In genomic region chr12:102384819-102385218, GRCm38 (mm10) we compare ENCODE assay signal across 9 mouse cellular contexts. TPM values are rescaled to one million over a fixed set of nuclear protein-coding genes. Genes with fewer than 3 reads are reported as not detected.
DNase-seq lines count a peak whose midpoint lies in the region; ATAC-seq and TF ChIP-seq lines count a peak whose summit lies in the region.
"Had no signal": no experiment of that assay in that cellular context is flagged by ENCODE, and none has a peak within 500 bp of the region (broad histone marks: within the 10 kb centered on the region; RNA-seq: fewer than 3 reads in every experiment).

No protein-coding gene starts in this region.

- intact Hi-C loops in heart, postnatal 36 days (cut with DNase I): loop anchor here (5.0 to 10.0 kb wide), 3 partner anchors 383 to 1260 kb away; no protein-coding TSS in a partner anchor

- DNase-seq in layer of hippocampus, adult 11-12 months (ENCODE audit: low spot score): peak; percentile 72
- no peak for DNase-seq in layer of hippocampus, adult 9-11 months
- DNase-seq in G1E (ENCODE audit: low spot score): peak; percentile 28
- DNase-seq in c-Kit-positive CD71-positive TER-119-negative erythroid progenitor cells, embryonic 14.5 days (ENCODE audit: low read depth): peak; percentile 10
- peak; percentile 50 to 51 for DNase-seq in heart, postnatal 36 days
- DNase-seq in limb, embryonic 11.5 days (ENCODE audit: low spot score): peak; percentile 61
- DNase-seq in urinary bladder, postnatal 10 days (ENCODE audit: low spot score): no peak

- no peak overlapping the region for H3K4me3 ChIP-seq in G1E (ENCODE audit: low read depth, low read length)
- no peak overlapping the region for H3K4me3 ChIP-seq in limb, embryonic 11.5 days (ENCODE audit: low read depth, low read length)
- no peak overlapping the region for H3K4me3 ChIP-seq in neural tube, embryonic 15.5 days (replicated peaks)
- H3K4me3 ChIP-seq: megakaryocyte, embryonic 14.5 days had no signal

- TF ChIP-seq CTCF in G1E (IDR thresholded peaks at IDR 0.05; ENCODE audit: low read depth, low read length): peak; percentile 78

- H3K9me3 ChIP-seq in G1E (replicated peaks): no peaks in the 10 kb centered on the region
- no peaks in the 10 kb centered on the region for H3K9me3 ChIP-seq in limb, embryonic 11.5 days (ENCODE audit: control insufficient read depth, low read length)
- H3K9me3 ChIP-seq in neural tube, embryonic 15.5 days (replicated peaks): no peaks in the 10 kb centered on the region
- H3K9me3 ChIP-seq: megakaryocyte, embryonic 14.5 days had no signal

- H3K9ac ChIP-seq in limb, embryonic 11.5 days (ENCODE audit: low read length): no peak overlapping the region
- no peak overlapping the region for H3K9ac ChIP-seq in neural tube, embryonic 15.5 days (replicated peaks)

- peak; percentile 64 for ATAC-seq in G1E (ENCODE audit: extremely low read depth, insufficient number of reproducible peaks, low FRiP score, poor library complexity, severe bottlenecking)
- 0 out of 2 replicates have a peak, but pooled peaks have one; percentile 9 for ATAC-seq in limb, embryonic 11.5 days (ENCODE audit: insufficient number of reproducible peaks, low FRiP score, low TSS enrichment, low read depth)
- peak; percentile 60 for ATAC-seq in neural tube, embryonic 15.5 days (ENCODE audit: low FRiP score)

- no peak overlapping the region for H3K27ac ChIP-seq in limb, embryonic 11.5 days (replicated peaks; ENCODE audit: low read depth, low read length)
- H3K27ac ChIP-seq in neural tube, embryonic 15.5 days (replicated peaks): no peak overlapping the region

- no peaks in the 10 kb centered on the region for H3K36me3 ChIP-seq in G1E (replicated peaks)
- no peaks in the 10 kb centered on the region for H3K36me3 ChIP-seq in limb, embryonic 11.5 days (ENCODE audit: control insufficient read depth, insufficient read depth, low read length)
- no peaks in the 10 kb centered on the region for H3K36me3 ChIP-seq in neural tube, embryonic 15.5 days

- peaks cover 5% of the 10 kb centered on the region; the same call in 1 of the 2 replicates for H3K4me1 ChIP-seq in G1E (ENCODE audit: insufficient read depth, low read depth, low read length)
- no peaks in the 10 kb centered on the region for H3K4me1 ChIP-seq in limb, embryonic 11.5 days (ENCODE audit: control insufficient read depth, insufficient read depth, low read length)
- no peaks in the 10 kb centered on the region for H3K4me1 ChIP-seq in neural tube, embryonic 15.5 days

- WGBS in limb, embryonic 11.5 days: 28% methylated on average over 3 of the region's 3 CpGs
- 32% methylated on average over 3 of the region's 3 CpGs for WGBS in neural tube, embryonic 15.5 days

- H3K4me2 ChIP-seq in limb, embryonic 11.5 days (ENCODE audit: low read depth, severe bottlenecking): no peak overlapping the region
- H3K4me2 ChIP-seq in neural tube, embryonic 15.5 days: no peak overlapping the region

- peaks cover 28% of the 10 kb centered on the region for H3K27me3 ChIP-seq in G1E (ENCODE audit: insufficient read depth, low read length)
- H3K27me3 ChIP-seq in limb, embryonic 11.5 days (ENCODE audit: control insufficient read depth, insufficient read depth, low read length): no peaks in the 10 kb centered on the region
- H3K27me3 ChIP-seq in neural tube, embryonic 15.5 days (replicated peaks): no peaks in the 10 kb centered on the region; the same call in 1 of the 2 replicates
- H3K27me3 ChIP-seq: megakaryocyte, embryonic 14.5 days had no signal

RNA-seq across cellular contexts. Expression of gene Lgmn, which starts 54.8 kb away (rescaled TPM):
- 22.0 and 33.8 TPM in 2 replicates for total RNA-seq in G1E (2014; fragmentation: Nextera tagmentation)
- 14.0 and 17.3 TPM in 2 replicates for total RNA-seq in G1E (2017)
- polyA plus RNA-seq in G1E (2012): 1.7 TPM in 2 replicates
- 10 to 100 TPM; 74.6 to 79.7 TPM for total RNA-seq in heart, postnatal 36 days (2021)
- polyA plus RNA-seq in limb, embryonic 11.5 days (2014; fragmentation: Nextera tagmentation; extraction: Ambion mirVana): 48.1 and 50.0 TPM in 2 replicates
- polyA plus RNA-seq in neural tube, embryonic 15.5 days (2015; fragmentation: Nextera tagmentation; extraction: Ambion mirVana): 117 and 123 TPM in 2 replicates

Comparison
In these comparisons a context has a peak if more than half of its experiments do, and no peak if none do; other contexts are left out.
1. DNase-seq: peak in layer of hippocampus, adult 11-12 months (single experiment), G1E (single experiment), c-Kit-positive CD71-positive TER-119-negative erythroid progenitor cells, embryonic 14.5 days (single experiment), heart, postnatal 36 days (2 of 2) and limb, embryonic 11.5 days (single experiment); none in layer of hippocampus, adult 9-11 months (single experiment) and urinary bladder, postnatal 10 days (single experiment).
2. ATAC-seq: peak in every context shown above with its lines; median percentile 64 in G1E; 60 in neural tube, embryonic 15.5 days; 9 in limb, embryonic 11.5 days.
3. RNA of gene Lgmn, which starts 54.8 kb away (polyA plus RNA-seq): 117 to 123 TPM in neural tube, embryonic 15.5 days and 48.1 to 50.0 TPM in limb, embryonic 11.5 days; 1.7 TPM in G1E; every median in the first group is over 10 times any median in the second.